Mouse (Mus musculus): ENCODE measurements around the gene Inafm2.

DNA sequence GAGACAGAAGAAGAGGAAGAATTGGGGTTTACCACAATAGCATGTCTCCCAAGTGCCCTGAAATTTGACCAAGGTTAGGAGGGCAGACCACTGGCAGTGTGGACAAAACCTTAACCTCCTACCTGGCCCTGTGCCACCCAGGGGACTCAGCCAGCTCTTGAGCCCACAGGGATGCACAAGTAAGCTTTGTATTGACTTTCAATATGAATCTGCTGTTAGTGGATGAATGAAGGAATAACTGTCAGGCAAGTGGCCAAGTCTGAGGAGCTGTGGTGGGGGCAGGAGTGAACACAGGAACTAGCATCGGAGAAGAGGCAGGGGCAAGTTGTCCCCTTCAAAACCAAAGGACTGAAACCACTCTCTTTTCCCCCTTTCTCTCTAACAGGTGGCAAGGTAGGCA, 29.8 kb downstream of the Inafm2 start:
- TF ChIP-seq CTCF (IDR thresholded peaks at IDR 0.05; ENCODE audit: low read depth) (no peak), EP300 (IDR thresholded peaks at IDR 0.05; ENCODE audit: low read depth) (no peak)

All from liver, embryonic 14.5 days (tissue).